Mouse (Mus musculus): ENCODE measurements around the gene Rcn3.

DNA sequence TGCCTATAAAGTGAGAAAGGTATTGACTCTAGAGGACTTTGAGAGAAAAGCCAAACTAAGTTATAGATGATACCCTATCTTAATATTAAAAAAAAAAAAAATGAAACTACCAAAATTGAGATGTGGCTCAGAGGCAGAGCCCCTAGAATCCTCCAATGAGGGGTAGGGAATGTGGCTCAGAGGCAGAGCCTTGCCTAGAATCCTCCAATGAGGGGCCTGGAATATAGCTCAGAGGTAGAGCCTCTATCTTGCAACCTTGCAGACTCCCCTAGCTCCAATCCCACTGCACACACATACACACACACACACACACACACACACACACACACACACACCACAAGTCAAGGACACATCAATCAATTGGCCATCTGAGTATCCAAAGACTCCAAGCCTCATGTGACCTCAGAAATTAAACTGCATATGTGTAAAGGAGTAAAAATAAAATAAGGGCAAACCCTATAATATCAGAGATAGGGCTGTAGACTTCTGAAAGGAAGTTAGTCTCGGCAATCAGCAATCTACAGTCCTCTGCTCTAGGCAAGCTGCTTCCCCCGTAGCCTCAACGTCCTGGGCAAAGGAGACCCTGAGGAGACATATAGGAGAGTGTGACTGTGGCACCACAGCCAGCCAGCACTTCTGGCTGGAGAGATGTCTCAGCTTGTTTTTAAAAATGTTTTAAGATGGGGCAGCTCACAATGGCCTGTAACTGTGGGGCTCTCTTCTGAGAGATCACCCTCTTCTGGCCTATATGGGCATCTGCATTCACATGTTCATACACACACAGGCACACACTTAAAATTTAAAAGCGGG, 24.6 kb downstream of the Rcn3 start:
- TF ChIP-seq CTCF (IDR thresholded peaks at IDR 0.05; ENCODE audit: control insufficient read depth, insufficient read depth, low read length) (no peak), POLR2A (IDR thresholded peaks at IDR 0.05; ENCODE audit: borderline replicate concordance, control insufficient read depth, low read depth, low read length) (no peak)
